Mouse (Mus musculus): ENCODE data around the gene Cebpz.

DNA sequence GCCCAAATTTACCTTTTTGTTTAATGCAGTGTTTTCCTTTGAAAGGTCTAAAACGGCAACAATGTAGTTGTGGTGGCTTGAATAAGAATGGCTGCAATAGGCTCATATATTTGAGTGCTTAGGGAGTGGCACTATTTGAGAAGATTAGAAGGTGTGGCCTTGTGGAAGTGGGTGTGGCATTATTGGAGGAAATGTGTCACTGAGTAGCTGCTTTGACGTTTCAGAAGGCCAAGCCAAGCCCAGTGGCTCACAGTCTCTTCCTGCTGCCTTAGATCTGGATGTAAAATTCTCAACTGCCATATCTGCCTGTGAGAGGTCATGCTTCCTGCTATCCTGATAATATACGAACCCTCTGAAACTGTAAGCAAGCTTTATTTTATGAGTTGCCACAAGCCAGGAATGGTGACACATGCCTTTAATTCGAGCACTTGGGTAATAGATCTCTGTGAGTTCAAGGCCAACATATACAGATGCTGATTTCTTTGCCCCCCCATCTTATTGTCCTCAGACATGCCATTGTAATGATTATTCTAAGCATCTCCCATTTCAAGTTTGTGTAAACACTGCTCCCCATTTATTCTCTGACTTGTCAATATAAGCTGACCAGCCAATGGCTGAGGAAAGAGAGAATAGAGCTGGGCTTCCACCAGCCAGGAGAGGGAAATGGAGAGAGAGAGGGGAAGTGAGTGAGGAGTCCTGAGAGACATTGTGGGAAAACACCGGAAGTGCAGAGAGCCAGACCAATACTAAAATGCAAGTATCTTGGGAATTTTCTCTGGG, 51.4 kb downstream of the Cebpz start:
- no peak for TF ChIP-seq POLR2A (IDR thresholded peaks at IDR 0.05; ENCODE audit: extremely low read depth, insufficient read depth, low read length)
- TF ChIP-seq CTCF (IDR thresholded peaks at IDR 0.05; ENCODE audit: low read depth, low read length): no peak
